Mouse (Mus musculus): Measurements from ENCODE around the gene Fam131a.

Gene Fam131a

GRCm38 (mm10) chr16:20717181-20717977, 24.3 kb downstream of the Fam131a start, which contains the start of the genes Polr2h and Clcn2:
Gene Polr2h, plus strand, starts transcription at chr16:20717665.
Gene Clcn2, minus strand, starts transcription at chr16:20717746.
- DNase-seq, result peak; percentile 99

- no peak for DNase-seq
These were observed 25.1 kb downstream of the Fam131a start for GRCm38 (mm10) chr16:20717978-20718670.

- no peak for DNase-seq
These were observed 28.8 kb downstream of the Fam131a start for GRCm38 (mm10) chr16:20721808-20722207.

GRCm38 (mm10) chr16:20722736-20723135, 29.7 kb downstream of the Fam131a start:
- DNase-seq, result no peak

DNA sequence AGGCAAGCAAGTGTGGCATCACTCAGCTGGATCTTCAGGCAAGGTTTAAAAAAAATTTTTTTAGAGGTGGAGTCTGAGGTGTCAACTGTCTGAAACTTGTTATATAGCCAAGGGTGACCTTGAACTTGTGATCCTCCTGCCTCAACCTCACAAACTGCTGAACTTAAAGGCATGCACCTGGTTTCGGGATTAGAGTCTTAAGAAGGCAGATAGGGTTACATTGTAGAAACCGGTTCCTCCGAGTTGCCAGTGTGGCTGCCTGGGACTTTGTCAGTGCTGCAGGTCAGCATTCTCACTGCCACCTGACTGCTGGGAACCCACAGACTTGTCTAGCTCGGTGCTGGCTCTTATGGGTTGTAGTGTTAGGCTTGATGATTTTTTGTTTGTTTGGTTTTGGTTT, 30.2 kb downstream of the Fam131a start:
- no peak for DNase-seq

DNA sequence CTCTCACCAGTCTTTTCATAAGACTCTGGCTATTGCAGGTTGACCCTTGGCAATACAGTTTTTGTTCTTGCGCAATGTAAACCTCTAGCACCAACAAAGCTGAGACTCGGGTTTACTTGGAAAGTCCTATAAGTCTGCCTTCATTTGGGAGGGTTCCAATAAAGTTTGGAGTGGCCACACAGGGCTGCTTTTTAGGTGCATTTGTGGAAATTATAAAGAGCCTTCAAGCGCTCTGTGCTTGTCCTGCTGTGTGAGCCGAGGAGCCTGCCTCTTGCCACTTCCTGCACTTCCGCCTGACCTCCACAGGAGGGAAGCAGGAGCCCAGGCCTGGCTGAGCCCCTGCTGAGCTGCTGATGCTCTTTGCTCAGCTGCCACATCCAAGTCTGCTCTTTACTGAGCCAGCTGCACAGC, 31.3 kb downstream of the Fam131a start:
- DNase-seq, result no peak

DNA sequence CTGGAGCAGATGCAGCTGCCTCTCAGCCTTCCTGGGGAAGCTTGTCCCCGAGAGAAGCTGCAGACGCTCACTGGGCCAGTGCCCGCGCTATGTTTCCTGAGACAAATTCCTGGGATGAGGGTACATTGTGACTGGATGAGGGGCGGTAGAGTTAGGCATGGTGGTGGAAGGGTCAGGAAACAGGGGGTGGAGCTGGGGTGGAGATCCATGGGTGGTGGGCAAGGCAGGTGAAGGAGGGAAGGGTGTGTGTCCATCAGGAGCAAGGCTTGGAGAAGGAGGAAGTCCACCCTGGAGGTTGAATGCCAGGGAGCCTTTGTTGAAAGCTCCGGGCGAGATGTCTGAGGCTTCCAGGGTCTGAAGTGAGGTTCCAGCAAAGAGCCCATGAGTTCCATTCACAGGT, 32.3 kb downstream of the Fam131a start:
- no peak for DNase-seq

DNA sequence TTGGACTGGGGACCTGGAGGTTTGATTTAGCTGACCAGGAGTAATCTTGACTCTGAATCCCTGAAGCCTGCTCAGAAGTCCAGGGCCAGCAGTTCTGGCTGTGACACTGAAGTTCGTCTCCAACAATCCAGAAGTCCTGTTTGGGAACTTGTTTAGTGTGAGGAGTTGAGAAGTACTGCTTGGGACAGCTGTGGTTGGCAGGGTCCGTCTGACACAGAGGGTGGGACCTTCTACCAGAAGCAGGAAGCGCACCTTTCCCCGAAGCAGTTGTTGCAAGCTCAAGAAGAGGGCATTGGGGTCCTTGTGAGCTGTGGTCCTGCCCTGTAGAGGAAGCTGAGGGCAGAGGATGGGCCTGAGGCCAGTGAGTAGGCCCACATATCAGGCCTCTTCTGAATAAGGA, 32.7 kb downstream of the Fam131a start:
- no peak for DNase-seq

GRCm38 (mm10) chr16:20726384-20726783, 33.3 kb downstream of the Fam131a start:
- no peak for DNase-seq

DNA sequence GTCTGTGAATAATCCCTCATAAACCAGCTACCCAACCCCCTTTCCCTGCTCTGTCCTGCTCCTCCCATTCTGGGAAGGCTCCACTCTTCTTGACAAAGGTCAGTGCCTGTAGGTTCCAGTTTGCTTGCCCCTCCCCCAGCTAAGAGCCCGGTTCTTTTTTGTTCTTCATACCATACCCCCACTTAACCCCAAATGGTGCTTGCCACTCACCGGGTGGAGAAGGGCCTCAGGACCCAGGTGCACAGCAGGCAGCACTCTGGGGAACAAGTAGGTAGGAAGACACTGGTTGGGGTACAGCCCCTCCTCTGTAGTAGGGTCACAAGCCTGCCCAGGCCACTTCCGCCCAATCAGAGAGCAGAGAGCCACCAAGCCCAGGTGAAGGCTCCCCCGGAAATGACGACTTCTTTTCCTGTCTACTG, 37.3 kb downstream of the Fam131a start:
- DNase-seq, result no peak

GRCm38 (mm10) chr16:20731688-20732087, 38.6 kb downstream of the Fam131a start:
- no peak for DNase-seq

GRCm38 (mm10) chr16:20732251-20732924, 39.3 kb downstream of the Fam131a start:
- DNase-seq, result no peak

DNA sequence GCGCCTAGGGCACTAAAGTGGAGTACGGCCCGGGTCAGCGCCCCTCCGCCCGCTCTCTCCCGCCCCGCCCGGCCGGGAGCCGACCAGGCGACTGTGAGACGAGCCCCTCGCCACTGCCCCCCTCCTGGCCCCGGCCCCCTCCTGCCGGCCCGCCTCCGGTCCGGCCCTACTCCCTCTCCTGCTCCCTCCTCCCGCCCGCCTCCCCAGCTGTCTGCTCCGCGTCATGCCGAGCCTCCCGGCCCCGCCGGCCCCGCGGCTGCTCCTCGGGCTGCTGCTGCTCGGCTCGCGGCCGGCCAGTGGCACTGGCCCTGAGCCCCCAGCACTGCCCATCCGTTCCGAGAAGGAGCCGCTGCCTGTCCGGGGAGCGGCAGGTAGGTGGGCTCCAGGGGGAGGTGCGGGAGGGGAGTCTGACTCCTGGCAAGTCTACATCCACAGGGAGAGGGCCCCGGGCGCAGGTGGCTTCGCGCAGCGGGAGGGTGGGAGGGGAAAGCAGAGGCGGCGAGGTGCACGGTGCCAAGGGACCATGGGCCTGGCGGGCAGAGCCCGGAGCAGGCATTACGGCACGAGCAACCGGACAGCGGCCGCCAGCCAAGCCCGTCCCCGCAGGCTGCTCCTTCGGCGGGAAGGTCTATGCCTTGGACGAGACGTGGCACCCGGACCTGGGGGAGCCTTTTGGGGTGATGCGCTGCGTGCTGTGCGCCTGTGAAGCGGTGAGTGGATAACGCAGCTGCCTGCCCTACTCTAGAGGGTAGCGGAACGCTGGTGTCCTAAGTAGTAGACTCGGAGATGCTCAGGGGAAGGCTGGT, 40.1 kb downstream of the Fam131a start, which contains the start of gene Chrd:
Gene Chrd (plus strand): TSS at position 203 of the 806 bp plus-strand sequence.
- DNase-seq, result peak; percentile 84

GRCm38 (mm10) chr16:20733731-20734730, 41.0 kb downstream of the Fam131a start, which contains the start of gene Thpo:
Gene Thpo, minus strand, starts transcription at chr16:20734511.
- peak; percentile 65 for DNase-seq

DNA sequence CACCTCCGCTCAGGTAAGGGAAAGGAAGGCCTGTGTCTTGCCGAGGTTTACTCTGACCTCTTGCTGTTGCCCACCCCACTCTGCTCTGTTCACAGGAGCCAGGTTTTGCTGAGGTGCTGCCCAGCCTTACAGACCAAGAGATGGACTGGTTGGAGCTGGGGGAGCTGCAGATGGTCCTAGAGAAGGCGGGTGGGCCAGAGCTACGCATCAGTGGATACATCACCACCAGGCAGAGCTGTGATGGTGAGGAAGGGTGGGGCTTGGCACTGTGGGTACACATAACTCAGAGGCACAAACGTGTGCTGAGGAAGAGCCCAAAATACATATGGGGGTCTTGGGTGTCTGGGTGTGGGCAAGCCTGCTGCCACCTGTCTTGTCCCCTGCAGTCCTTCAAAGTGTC, 42.6 kb downstream of the Fam131a start:
- DNase-seq, result no peak

DNA sequence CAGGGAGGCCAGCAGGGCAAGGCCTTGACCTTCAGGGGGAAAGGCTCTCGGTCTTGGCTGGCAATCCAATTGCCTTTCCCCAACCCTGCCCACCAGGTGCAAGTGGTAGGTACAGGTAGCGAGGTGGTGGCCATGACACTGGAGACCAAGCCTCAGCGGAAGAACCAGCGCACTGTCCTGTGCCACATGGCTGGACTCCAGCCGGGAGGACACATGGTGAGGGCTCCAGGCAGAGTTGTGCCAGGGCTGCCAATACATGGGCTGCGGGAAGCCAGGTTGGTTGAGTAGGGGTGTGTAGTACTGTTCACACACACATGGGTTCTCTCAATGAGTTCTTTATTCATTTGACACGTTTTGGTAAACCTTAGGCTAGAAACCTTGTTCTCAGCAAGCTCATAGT, 43.1 kb downstream of the Fam131a start:
- peak; percentile 42 for DNase-seq

DNA sequence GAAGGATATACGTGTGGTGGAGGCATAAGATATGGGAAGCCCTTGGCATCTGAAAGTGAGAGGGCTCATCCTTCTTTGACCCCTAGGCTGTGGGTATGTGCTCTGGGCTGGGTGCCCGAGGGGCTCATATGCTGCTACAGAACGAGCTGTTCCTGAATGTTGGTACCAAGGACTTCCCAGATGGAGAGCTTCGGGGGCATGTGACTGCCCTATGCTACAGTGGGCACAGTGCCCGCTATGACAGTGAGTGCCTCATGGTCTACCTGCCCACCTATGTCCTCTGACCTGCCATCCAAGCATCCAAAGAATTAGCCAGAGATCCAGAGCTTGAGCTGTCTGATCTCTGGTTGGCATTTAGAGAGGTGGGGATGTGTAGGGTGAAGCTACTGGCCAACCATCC, 43.8 kb downstream of the Fam131a start:
- no peak for DNase-seq

- DNase-seq, result no peak
These were observed 46.8 kb downstream of the Fam131a start for GRCm38 (mm10) chr16:20739845-20740244.

GRCm38 (mm10) chr16:20746641-20747040, 53.6 kb downstream of the Fam131a start:
- no peak for DNase-seq

DNA sequence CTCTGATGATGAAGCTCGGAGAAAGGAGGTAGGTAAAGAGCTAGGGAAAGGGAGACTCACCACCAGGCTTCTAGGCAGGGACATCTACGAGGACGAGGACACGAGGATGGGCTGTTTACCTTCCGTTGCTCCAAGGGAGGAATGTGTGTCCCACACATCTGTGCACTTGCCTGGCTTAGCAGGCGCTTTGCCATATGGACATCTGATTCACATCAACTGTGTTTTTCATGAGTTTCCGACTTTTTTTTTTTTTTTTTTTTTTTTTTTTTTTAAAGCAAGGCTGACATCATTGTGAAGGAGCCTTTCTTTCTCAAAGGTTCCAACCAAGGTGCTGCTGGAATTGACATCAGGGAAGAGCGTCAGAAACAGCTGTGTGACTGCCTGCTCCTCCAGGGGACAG, 57.5 kb downstream of the Fam131a start:
- DNase-seq, result no peak

Measured in cerebellum, adult 9-11 months (tissue).